Mouse (Mus musculus): ENCODE data around the gene Camsap1.
A peak's percentile ranks its signal among the peaks of the same experiment; 100 is the strongest.

Camsap1 gene

DNA sequence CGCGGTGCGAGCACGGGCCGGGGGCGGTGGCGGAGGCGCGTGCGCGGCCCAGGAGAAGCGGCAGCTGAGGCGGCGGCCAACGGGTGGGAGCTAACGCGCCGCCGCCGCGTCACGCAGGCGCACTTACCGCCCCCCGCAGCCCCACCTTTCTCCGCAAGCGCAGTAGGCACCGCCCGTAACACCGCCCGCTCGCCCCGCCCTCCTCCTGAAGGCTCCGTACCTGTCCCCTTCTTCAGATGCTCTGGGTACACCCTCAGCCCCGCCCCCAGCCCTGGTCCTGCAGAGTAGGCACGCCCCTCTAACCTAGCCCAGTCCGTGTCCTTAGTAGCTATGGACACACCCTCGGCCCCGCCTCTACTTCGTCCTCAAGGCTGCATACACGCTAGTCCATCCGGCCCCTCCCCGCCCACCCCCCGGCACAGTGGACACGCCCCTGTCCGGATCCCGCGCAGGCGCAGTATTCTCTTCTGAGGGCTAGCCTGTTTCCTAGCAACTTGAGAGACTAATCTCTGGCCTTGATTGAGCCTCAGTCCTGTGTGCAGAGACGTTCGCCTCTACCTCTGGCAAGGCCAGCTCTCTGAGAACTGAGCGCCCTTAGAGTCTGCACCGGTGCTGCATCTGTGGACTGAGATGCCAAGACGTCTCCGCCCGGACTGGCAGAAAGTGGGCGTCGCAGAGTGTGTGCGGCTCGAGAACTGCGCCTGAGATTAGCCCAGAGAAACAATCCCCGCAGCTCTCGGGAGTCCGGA, at the start of gene Camsap1:
Gene Camsap1 (minus strand): TSS at position 124 of the 749 bp plus-strand sequence.
- peak; percentile 98 for DNase-seq (ENCODE audit: low spot score)

DNA sequence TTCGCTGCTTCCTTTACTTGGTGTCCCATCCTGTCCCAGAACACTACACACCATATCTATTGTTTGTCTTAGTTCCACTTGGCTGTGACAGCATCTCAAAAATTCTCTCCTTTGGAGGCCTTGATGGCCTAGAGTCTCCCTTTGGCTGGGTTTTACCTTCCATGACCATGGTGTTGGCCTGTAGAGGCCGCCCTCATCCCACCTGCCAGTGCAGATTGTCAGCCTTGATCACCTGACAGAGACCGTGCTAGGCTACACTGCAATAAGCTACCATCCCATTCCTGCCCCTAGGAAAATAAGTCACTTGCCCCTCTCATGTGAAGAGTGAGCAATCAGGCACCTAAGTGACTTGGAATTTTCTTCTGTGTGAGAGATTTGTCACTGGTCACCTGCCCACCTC, 47.2 kb upstream of the Camsap1 start:
- no peak for DNase-seq (ENCODE audit: low spot score)

DNA sequence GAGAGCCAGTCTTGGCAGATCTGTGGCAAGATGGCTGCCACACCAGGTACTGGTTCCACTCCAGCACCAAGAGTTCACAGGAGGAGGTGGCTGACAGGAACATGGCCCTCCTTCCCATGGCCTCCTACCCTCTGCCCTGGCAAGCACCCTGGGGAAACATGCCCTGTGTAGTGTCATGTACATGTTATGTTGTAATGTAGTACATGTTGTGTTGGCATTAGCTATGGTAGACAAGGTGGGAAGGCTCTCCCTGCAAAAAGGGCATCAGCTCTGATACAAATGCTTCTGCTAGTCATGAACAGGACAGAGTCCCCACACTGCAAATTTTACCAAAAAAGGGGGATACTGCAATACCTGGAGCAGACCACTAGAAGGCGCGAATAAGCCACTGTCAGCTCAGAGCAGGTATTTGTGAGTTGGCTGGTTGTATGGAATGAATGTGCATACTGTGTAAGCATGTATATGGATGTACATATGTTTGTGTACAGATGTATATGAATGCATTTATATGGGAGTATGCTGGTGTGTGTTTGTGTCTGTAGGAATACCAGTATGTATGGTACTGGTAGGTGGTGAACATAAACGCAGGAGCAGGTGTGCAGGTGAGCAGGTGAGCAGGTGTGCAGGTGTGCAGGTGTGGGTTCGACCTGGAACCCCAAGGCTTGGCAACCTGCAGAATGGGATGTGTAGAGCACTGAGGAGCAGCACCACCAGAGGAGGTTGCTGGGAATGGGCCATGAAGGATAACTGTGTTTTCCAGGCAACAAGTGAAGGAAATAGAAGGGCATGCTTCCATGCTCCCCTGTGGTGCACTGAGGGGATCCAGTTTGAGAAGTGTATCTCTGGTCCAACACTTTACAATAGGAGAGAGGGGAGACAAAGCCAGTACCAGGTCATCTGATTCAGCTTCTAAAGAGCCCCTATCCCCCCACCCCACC, 41.3 kb upstream of the Camsap1 start:
- DNase-seq (ENCODE audit: low spot score), result peak; percentile 29

- no peak for DNase-seq (ENCODE audit: low spot score)
These were observed 39.5 kb upstream of the Camsap1 start for GRCm38 (mm10) chr2:26022626-26023025.

- DNase-seq (ENCODE audit: low spot score), result no peak
These were observed 39.1 kb upstream of the Camsap1 start for GRCm38 (mm10) chr2:26022258-26022565.

GRCm38 (mm10) chr2:26021561-26022257, 38.6 kb upstream of the Camsap1 start, which contains the start of gene Ubac1:
Gene Ubac1, minus strand, starts transcription at chr2:26021747.
- DNase-seq (ENCODE audit: low spot score), result peak; percentile 78

- peak; percentile 29 for DNase-seq (ENCODE audit: low spot score)
These were observed 37.9 kb upstream of the Camsap1 start for GRCm38 (mm10) chr2:26020714-26021560.

DNA sequence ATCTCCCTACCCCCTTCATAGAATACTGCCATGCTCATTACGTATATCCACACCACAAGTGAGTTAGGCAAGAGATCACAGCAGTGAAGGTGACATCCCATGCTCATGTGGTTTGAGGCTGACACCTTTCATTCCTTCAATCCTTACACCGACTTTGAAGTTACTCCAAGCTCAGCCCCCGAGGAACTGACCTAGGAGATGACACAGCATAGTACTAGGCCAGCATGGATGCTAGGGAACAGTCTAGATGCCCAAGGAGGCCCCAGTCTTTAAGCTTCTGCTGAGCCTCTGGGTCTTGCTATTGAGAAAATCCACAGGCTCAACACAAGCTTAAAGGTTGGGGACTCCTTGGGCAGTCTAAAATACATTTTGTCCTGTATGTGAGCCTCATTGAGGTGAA, 36.8 kb upstream of the Camsap1 start:
- DNase-seq (ENCODE audit: low spot score), result no peak

- no peak for DNase-seq (ENCODE audit: low spot score)
These were observed 34.2 kb upstream of the Camsap1 start for GRCm38 (mm10) chr2:26017326-26017725.

- no peak for DNase-seq (ENCODE audit: low spot score)
These were observed 30.6 kb upstream of the Camsap1 start for GRCm38 (mm10) chr2:26013674-26014073.

- DNase-seq (ENCODE audit: low spot score), result no peak
These were observed 28.3 kb upstream of the Camsap1 start for GRCm38 (mm10) chr2:26011420-26011819.

- no peak for DNase-seq (ENCODE audit: low spot score)
These were observed 18.9 kb upstream of the Camsap1 start for GRCm38 (mm10) chr2:26002001-26002400.

DNA sequence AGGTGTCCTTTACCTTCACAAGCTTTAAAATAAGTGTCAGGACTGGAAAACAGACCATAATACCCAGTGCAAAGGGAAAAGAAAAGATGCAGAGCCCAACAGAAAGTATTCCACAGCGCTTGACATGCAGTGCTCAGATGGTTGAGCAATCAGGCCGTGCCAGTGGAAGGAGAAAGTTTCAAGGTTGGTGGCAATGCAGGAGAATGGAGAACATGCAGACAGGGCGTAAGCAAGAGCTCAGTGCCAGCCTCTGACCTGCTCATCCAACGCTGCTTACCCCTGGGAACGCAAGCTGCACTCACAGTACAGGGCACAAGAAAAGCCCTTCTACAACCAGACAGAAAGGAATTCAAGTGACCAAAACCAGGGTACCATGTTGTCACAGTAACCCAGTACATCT, 18.1 kb upstream of the Camsap1 start:
- no peak for DNase-seq (ENCODE audit: low spot score)

- no peak for DNase-seq (ENCODE audit: low spot score)
These were observed 14.6 kb upstream of the Camsap1 start for GRCm38 (mm10) chr2:25997716-25998115.

DNA sequence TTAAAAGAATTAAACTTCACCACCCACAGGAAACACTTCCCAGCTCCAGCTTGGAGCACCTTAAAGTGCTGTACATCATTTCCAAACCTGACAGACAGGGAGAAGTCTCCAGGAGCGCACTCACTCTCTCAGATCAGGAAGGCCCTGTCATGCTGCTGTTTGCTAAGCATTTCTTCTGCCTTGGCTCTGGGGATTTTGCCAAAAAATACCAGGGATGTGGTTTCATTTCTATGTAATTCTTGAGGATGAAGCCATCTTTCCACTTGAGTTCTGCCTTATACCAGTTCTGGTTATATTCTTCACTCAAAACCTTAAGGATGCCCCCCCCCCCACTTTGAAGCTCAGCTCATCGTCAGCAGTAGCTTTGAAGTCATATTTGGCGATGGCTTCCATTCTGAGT, 11.7 kb upstream of the Camsap1 start:
- no peak for DNase-seq (ENCODE audit: low spot score)

DNA sequence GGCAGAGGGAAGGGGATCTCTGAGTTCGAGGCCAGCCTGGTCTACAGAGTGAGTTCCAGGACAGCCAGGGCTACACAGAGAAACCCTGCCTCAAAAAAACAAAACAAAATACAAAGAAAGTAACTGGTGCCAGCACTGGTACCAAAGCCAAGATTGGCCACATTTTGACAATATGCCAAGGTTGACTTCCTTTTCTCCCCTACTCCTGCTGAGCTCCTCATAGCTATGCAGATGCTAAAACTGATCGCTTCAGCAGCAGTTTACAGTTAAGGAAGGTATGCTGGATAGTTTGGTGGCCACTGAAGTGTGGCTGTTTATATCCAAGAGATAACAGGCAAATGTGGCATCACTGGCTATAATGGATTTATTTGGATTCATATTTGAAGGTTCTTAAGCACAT, 9.2 kb upstream of the Camsap1 start:
- no peak for DNase-seq (ENCODE audit: low spot score)

- DNase-seq (ENCODE audit: low spot score), result no peak
These were observed 6.6 kb upstream of the Camsap1 start for GRCm38 (mm10) chr2:25989651-25990050.

DNA sequence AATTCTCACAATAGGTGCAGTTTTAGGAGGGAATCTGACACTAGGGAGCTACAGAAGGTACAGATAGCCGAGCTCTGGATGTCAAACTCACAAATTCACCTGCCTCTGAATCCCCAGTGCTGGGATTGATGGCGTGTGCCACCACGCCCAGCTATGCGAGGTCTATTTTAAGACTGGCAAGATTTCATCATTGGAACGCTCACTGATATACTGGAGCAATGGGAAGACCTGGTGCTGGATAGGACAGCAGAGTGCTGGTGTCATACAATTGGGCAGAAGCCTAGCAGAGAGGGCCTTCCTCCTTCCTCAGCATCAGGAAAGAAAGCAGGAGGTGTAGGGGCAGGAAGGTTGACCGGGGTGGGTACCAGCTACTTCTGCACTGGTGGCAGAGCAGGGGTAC, 4.7 kb upstream of the Camsap1 start:
- no peak for DNase-seq (ENCODE audit: low spot score)

GRCm38 (mm10) chr2:25986601-25987000, 3.5 kb upstream of the Camsap1 start:
- DNase-seq (ENCODE audit: low spot score), result no peak

DNA sequence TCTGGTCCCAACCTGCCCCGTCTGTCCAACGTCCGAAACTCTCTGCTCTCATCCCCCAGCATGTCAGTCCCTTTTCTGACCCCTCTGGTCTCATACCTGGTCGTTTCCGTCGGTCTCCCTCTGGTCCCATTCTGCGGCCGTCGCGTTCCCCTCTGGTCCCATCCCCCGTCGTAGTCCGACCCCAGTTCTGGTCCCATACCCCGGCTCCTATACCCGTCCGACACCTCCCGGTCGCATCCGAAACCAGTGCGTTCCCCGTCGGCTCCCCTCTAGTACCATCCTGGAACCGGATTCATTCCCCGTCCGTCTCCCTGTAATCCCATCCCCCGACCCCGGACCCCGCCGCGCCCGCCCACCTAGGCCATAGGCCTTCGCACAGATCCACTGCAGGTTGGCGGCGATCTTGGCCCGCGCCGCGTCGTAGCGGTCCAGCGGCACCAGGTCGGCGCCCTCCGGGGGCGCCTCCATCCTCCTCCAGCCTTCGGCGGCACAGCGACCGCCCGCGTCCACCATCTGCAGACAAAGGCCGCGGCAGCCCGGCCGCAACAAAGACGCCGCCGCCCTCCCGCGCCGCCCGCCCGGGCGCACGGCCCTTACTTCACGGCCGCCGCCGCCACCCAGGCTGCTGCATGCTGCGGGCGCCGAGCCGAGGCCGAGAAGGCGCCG, 523 bp downstream of the Camsap1 start:
- DNase-seq (ENCODE audit: low spot score), result no peak

DNA sequence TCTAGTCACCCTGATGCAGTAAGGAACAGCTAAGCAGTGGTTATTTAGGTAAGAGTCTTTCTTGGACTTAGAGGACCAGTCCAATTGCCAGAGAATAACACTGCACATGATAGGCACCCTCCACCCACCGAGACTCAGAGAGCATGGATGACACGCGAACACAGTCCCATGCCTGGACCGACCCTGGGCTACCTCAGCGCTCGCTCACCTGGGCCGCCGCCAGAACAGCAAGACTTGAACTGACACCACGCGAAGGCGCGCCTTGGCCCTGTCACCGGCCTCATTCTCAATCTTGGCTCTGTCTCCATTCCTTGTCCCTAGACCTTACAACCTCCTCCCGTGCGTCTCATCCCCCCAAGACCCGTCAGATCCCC, 1.0 kb downstream of the Camsap1 start:
- DNase-seq (ENCODE audit: low spot score), result peak; percentile 22
